Mouse (Mus musculus): ENCODE results near the gene Csnka2ip.

DNA sequence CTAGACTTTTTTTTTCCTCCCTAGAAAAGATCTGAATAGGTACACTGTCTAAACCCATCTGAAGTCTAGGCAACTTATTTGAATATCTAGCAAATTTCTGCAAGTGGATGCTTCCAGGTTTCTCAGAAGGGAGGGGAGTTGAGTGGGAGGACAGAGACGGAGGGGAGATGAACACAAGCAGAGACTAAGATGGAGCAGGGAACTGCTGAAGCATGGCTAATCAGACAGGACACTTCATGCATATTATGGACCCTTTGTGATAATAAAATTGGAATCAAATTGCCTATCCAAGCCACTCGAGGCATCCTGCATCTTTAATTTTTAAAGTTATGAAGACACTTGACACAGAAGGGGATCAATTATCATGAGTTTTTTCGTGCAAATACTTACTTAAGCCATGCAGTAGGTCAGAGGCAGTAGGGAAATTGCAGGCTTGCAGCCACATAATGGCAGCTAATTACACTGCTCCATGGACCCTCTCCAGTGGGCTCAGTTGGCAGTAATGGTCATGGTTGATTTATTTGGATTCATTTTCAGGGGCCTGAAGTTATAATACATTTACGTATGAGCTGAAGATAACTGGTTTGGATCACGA lies 78.1 kb downstream of the Csnka2ip start:
- TF ChIP-seq CTCF (IDR thresholded peaks at IDR 0.05; ENCODE audit: control insufficient read depth, insufficient read depth, insufficient read length), result no peak
- no peak for TF ChIP-seq MAX (IDR thresholded peaks at IDR 0.05)
- no peak for TF ChIP-seq MYOG (IDR thresholded peaks at IDR 0.05; ENCODE audit: control insufficient read depth, extremely low read depth, insufficient read length)
